Mouse (Mus musculus) macrophage (primary cell): ENCODE measurements at regions not wholly inside any gene's neighbourhood (a gene's known extent, or its start where the extent isn't known, plus 50 kb on each side); places are given as distances from the start of the nearest gene placed in this dataset.

Experiments
- H3K27ac ChIP-seq: fragments of 350-480 bp; formaldehyde crosslinking; 2 replicates; pipeline ENCODE4 v1.9.0; 2021
- H3K36me3 ChIP-seq: fragments of 350-480 bp; formaldehyde crosslinking; 2 replicates; pipeline ENCODE4 v1.9.0; 2021; ENCODE audit errors: inconsistent target
- H3K4me3 ChIP-seq: fragments of 350-480 bp; formaldehyde crosslinking; 2 replicates; pipeline ENCODE4 v1.9.0; 2021; ENCODE audit errors: inconsistent target
- H3K79me2 ChIP-seq: fragments of 350-480 bp; formaldehyde crosslinking; 2 replicates; pipeline ENCODE4 v1.9.0; 2021; ENCODE audit errors: inconsistent target
- WGBS: methylation state at CpG from one replicate; pipeline ENCODE4 v1.1.7; 2026; ENCODE audit warnings: inconsistent platforms; ENCODE audit not compliant: missing documents; 5-methylcytosine and 5-hydroxymethylcytosine counted together

DNA sequence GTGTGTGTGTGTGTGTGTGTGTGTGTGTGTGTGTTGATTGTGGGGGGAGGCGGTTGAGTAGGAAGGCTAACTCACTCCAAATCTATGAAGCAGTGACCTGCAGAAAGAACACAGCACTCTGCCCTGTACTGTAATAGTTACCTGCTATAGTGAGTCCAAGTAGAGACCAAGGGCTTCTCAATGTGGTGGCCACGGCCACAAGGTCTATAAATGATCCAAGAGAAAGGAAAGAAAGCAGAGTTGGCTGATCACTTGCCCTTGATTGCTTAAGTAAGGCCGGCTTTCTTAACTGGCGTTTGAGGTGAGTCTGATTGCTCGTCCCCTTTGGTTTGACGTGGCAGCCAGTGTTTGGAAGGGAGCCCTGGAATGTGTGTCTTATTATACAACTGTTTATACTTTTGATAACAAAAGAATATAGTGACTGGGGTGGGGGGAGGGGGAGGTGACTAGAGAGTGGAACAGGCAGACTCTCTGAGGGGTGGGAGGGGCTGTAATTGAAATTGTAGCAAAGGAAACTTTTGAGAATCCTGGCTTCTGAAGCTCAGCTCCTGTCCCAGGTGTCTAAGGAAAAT is 473.3 kb upstream of the Kif2a start:
- Histone ChIP-seq H3K36me3 (no peaks in the 10 kb centered on the region), H3K27ac (no peak overlapping the region), H3K4me3 (no peak overlapping the region), H3K79me2 (no peaks in the 10 kb centered on the region)
- WGBS: 89% methylated on average over 6 of the region's 6 CpGs

DNA sequence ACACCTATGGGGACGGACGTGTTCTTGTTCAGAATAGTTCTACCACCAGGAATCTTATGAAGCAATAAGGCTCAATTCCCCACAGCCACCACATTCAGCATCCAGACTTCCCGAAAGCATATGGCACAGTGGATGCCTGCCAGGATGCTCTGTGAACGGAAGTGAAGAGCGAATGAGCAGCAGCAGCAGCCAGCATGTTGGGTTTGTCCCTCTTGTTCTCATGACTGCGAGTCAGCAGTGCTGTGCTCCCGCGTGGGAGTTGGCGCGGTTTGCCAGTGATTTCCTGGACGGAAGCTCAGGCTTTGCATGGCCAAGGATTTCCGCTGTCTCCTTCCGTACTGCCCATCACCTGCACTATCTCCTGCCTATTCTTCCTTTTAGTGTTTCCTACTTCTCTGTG is 471.8 kb upstream of the Kif2a start:
- WGBS: 83% methylated on average over 13 of the region's 13 CpGs
- Histone ChIP-seq H3K27ac (no peak overlapping the region), H3K79me2 (no peaks in the 10 kb centered on the region), H3K36me3 (no peaks in the 10 kb centered on the region), H3K4me3 (no peak overlapping the region)

DNA sequence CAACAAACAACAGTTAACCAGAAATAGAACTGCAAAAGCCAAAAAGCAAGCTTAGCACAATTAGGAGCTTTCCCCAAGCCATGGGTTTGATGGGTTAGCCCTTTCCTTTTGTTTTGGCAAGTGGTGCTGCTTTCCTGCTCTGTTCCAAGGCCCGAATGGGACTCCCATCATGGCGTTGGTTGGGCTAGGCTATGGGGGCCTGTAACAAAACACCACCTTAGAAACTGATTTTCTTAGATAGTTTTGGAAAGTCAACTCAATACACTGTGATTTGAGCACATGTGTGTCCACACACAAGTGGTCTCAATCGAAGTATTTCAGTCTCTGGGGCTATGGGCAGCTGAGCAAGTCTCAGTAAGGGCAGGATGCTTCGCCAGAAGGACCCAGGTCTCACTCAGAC is 470.5 kb upstream of the Kif2a start:
- Histone ChIP-seq H3K4me3 (no peak overlapping the region), H3K36me3 (no peaks in the 10 kb centered on the region), H3K27ac (no peak overlapping the region), H3K79me2 (no peaks in the 10 kb centered on the region)
- WGBS: 83% methylated on average over 4 of the region's 4 CpGs

DNA sequence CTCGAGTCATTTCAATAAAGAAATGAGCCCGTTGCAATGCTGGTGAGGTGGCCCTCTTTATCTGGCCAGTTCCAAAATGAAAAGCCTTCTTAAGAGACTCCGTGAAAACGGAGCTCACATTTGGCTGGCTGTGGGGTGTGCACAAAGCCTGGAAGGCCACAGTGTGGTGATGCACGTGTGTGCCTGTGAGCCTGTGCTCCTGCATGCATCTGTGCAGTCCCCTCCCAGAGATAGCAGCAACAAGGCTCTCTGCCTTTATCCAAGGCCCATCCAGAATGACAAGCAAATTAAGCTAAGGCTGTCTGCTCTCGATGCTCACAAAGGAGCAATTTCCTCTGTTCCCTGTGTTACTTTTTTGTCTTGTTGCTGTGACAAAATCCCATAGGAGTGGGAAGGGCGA is 469.5 kb upstream of the Kif2a start:
- H3K36me3 ChIP-seq: no peaks in the 10 kb centered on the region
- H3K27ac ChIP-seq: no peak overlapping the region
- WGBS: 87% methylated on average over 7 of the region's 7 CpGs
- H3K79me2 ChIP-seq: no peaks in the 10 kb centered on the region
- no peak overlapping the region for H3K4me3 ChIP-seq

DNA sequence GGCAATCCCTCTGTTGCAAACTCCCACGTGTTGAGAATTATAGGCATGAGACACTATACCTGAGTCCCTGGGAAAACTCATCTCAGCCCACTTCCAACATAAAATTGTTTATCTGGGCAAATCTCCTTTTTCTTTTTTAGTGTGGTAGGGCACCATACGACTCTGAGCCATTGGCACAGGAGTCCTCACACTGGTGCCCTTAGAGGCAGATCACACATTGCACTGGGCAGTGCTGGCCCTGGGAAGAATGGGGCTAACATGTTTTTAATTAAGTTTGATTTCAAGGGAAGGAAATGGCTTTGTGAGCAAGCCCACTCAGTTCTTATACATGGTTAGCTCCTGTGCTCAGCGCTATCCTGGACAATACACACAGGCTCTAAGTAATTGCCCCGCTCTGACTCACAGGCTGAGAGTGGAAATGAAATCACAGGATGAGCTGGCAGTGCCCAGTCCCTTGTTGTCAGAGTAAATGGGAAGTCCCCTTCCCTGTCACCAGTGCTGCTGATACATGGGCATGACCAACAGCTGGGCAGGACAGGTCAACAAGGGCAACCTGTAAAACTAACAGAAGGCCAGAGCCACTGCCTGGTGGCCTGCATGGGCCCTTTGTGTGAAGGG is 463.6 kb upstream of the Kif2a start:
- no peak overlapping the region for H3K27ac ChIP-seq
- no peaks in the 10 kb centered on the region for H3K79me2 ChIP-seq
- no peaks in the 10 kb centered on the region for H3K36me3 ChIP-seq
- 82% methylated on average over 4 of the region's 4 CpGs for WGBS
- H3K4me3 ChIP-seq: no peak overlapping the region

DNA sequence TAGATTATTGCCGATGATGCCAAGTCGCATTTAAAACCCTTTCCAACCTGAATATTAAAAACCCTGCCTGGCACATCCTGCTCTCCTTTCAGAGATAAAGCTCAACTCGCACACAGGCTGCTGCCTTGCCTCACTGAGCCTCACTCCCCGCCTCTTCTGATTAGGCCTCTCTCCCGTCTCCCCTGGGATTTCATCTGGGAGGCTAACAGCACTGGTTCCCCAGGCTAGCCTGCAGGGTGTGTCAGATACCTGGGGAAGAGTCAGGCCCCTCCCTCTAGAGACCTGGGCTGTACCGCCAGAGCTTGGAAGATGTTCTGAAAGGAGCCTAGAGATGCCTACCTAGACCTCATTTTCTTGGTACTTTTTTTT is 462.7 kb upstream of the Kif2a start:
- Histone ChIP-seq H3K4me3 (no peak overlapping the region), H3K36me3 (no peaks in the 10 kb centered on the region), H3K79me2 (no peaks in the 10 kb centered on the region), H3K27ac (no peak overlapping the region)
- WGBS: 93% methylated on average over 6 of the region's 6 CpGs

DNA sequence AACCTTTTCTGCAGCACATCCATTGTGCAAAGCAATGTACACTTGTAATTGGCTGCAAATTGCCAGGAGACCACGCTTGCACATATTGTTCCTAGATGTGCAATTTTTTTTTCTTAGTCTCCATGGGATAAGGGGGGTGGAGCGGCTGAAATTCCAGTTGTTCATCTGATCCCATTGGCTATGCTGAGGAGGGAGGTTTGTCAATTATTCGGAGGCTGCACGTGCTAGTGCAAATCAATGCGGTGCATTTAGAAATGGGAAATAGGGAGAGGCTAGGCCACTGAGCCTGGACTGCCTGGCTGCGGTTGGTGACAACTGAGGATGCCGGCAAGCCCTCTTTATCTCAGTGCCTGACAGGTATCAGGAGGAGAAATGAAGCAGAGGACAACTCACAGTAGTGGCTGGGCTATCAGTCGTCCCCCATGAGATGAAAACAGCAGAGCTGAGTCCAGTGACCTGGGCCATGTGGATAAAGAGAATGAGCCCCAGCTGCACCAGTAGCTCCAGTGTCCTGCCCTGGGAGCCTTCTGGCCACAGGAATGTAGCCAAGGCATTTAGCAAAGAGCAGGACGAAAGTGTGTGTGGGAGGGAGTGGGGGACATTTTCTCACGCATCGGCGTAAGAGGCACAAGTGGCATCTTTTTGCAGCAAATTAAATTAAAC is 462.2 kb upstream of the Kif2a start:
- Histone ChIP-seq H3K79me2 (no peaks in the 10 kb centered on the region), H3K36me3 (no peaks in the 10 kb centered on the region), H3K27ac (no peak overlapping the region), H3K4me3 (no peak overlapping the region)
- 92% methylated on average over 12 of the region's 12 CpGs for WGBS

DNA sequence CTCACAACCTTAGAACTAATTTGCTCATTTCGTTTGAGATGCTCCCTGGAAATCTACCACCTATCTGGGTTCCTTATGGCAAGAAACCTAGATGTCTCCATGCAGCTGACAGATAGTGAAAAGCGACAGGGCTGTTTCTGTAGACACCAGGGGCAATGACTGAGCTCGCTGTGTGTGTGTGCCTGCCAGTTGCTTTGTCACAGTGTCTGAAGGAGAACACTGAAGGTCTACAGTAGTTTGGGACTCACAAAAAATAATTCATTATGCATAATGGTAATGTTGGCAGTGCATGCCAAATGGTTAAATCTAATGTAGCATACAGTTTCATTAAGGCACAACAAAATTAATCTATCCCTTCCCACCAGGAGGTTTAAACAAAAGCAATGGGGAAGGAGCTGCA is 453.2 kb upstream of the Kif2a start:
- Histone ChIP-seq H3K79me2 (no peaks in the 10 kb centered on the region), H3K4me3 (no peak overlapping the region), H3K36me3 (no peaks in the 10 kb centered on the region), H3K27ac (no peak overlapping the region)
- WGBS: 77% methylated on average over 3 of the region's 3 CpGs

DNA sequence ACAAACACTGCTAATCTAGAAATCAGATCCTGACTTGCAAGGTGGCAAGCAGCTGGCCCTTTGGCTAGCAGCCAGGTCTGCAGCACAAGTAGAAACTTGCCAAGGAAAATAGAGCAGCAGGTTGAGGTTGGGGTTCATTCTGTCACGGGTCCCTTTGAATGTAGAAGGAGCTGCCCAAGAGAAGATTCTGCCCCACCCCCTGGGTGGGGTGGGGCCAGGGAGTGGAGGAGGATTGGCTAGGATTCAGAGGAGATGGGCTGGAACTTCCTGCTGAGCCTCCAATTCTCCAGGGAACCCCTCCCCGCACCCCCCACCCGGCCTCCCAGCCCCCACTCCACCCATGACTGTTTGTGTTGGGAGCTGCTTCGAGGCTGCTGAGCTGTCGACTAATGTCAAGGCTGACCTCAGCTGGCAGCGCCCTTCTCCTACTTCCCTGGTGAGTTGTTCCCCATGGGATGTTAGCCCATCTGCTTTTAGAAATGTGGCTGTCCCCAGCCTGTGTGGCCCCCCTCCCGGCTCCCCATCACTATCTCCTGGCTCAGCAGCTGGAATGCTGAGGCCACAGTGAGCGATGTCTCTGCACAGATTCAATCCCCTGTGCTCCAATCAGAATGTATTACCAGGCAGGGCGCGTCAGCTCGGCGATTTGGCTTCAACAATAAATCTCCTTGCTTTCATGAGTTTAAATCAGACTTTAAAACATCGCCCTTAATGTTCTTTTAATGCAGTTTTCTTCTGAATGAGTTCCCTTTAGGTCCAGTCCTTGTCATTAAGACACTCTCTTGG is 447.8 kb upstream of the Kif2a start:
- WGBS: 7% methylated on average over 13 of the region's 13 CpGs
- Histone ChIP-seq H3K4me3 (no peak overlapping the region), H3K36me3 (no peaks in the 10 kb centered on the region), H3K27ac (no peak overlapping the region), H3K79me2 (no peaks in the 10 kb centered on the region)

DNA sequence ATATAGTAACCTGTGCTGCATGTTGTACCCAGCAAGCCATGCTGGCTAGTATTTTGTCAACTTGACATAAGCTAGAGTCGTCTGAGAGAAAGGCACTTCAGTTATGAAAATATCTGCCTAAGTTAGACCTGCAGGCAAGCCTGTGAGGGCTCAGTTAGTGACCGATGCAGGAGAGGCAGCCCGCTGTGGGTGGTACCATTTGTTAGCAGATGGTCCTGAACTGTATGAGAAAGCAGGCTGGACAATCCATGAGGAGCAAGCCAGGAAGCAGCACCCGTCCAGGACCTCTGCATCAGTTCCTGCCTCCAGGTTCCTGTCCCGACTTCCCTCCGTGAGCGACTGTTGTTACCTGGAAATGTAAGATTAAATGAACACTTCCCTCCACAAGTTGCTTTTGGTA is 440.9 kb upstream of the Kif2a start:
- Histone ChIP-seq H3K4me3 (no peak overlapping the region), H3K27ac (no peak overlapping the region), H3K36me3 (no peaks in the 10 kb centered on the region), H3K79me2 (no peaks in the 10 kb centered on the region)
- WGBS: 87% methylated on average over 7 of the region's 7 CpGs

DNA sequence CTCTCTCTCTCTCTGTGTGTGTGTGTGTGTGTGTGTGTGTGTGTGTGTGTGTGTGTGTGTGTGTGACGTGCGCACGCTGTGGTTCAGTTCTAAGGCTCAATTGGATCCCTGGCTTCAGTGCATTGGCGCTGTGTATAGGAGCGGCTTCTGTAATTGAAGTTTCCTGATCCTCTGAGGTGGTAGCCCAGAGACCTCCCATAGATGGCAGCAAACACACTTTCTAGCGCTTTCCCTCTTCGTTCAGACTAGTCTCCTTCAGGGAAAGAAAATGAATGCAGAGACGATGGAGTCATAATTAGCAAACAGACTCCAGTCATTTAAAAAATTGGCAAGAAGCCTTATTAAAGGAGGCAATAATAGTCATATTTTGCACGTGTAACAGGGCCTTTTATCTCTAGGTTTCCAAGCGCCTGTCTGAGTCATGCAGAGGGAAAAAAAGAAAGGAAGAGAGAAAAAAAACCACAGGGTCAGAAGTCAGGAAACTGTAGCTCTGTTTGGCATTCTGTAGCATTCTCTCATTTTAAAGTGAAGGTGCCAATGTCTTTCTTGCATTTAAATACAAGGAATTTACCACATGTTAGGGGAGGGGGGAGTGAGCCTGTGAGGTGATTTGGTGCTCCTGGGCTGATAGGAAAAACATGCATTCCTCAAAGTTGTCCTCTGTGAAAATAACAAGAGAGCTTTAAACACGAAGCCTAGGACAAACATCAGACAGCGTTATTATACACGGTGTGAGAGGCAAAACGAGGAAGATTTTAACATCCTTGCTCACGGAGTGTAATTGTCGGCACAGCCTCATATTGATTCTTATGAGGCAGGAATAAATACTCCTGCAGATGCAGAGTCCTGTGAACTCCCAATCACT is 439.4 kb upstream of the Kif2a start:
- Histone ChIP-seq H3K27ac (no peak overlapping the region), H3K79me2 (no peaks in the 10 kb centered on the region), H3K4me3 (no peak overlapping the region), H3K36me3 (no peaks in the 10 kb centered on the region)
- WGBS: 30% methylated on average over 13 of the region's 16 CpGs

DNA sequence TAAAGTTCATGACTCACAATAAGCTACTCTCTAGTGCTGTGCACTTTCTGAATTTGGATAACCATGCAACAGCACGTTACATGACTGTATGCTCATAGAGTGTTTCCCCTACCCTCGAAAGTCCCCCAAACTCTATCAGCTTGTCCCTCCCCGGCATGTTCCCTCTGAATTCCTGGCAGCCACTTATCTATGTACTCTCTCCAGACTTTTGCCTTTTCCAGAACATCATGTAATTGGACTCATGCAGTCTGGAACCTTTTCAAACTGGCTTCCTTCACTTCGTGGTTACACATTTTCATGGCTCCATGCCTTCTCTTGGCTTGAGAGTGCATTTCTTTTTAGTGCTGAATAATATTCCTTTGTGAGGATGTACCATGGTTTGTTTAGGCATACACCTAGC is 436.8 kb upstream of the Kif2a start:
- WGBS: 93% methylated on average over 4 of the region's 4 CpGs
- H3K4me3 ChIP-seq: no peak overlapping the region
- H3K36me3 ChIP-seq: no peaks in the 10 kb centered on the region
- no peaks in the 10 kb centered on the region for H3K79me2 ChIP-seq
- no peak overlapping the region for H3K27ac ChIP-seq

DNA sequence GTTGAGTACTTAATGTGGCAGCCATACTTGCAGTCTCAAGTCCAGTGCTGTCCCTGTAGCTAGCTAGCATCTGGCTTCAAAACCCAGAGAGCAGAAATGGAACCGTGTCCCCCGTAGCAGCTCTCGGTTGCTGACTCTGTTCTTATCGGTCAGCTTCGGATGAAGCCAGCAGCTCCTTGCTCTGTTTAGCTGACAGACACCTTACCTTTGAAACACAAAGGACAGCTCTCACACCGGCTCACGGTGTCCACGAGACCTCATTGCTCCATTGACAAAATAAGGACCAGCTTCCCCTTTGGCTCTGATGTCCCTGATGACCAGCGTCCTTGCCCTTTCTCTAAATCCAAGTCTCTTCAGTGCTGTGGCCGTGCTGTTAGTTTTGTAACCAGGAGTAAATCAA is 435.3 kb upstream of the Kif2a start:
- Histone ChIP-seq H3K79me2 (no peaks in the 10 kb centered on the region), H3K4me3 (no peak overlapping the region), H3K36me3 (no peaks in the 10 kb centered on the region), H3K27ac (no peak overlapping the region)
- WGBS: 90% methylated on average over 10 of the region's 10 CpGs

DNA sequence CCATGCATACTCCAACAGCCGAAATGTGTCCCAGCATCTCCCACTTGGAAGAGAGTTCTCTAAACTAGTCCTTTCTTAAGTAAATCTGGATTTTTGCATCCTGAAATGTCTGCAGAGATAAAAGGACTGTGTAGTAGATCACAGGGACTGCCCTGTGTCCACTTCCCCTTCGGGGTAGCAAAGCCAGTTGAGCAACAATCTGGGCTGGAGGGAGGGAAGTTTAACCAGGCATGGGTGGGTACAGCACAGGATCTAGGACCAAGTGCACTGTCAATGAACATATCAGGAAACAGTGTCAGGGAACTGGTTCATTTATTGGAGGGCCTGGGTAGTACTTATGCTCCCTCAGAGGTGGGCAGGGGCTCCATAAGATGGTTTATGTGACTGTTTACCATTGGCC is 434.5 kb upstream of the Kif2a start:
- no peak overlapping the region for H3K4me3 ChIP-seq
- H3K79me2 ChIP-seq: no peaks in the 10 kb centered on the region
- no peaks in the 10 kb centered on the region for H3K36me3 ChIP-seq
- WGBS: 41% methylated on average over 2 of the region's 2 CpGs
- no peak overlapping the region for H3K27ac ChIP-seq
